Mouse (Mus musculus) macrophage (primary cell): ENCODE data around the gene Dkkl1. TPM values are rescaled to one million over a fixed set of nuclear protein-coding genes. Genes with fewer than 3 reads are reported as not detected.
"Not testable (repeated sequence)": the region's sequence is repeated elsewhere in the genome, so short reads cannot be mapped to it uniquely, and the experiment has no call there.

ENCODE experiments used
- H3K27ac ChIP-seq: fragments of 350-480 bp; formaldehyde crosslinking; 2 replicates; pipeline ENCODE4 v1.9.0; 2021
- H3K36me3 ChIP-seq: fragments of 350-480 bp; formaldehyde crosslinking; 2 replicates; pipeline ENCODE4 v1.9.0; 2021; ENCODE audit errors: inconsistent target
- H3K4me3 ChIP-seq: fragments of 350-480 bp; formaldehyde crosslinking; 2 replicates; pipeline ENCODE4 v1.9.0; 2021; ENCODE audit errors: inconsistent target
- H3K79me2 ChIP-seq: fragments of 350-480 bp; formaldehyde crosslinking; 2 replicates; pipeline ENCODE4 v1.9.0; 2021; ENCODE audit errors: inconsistent target
- WGBS: methylation state at CpG from one replicate; pipeline ENCODE4 v1.1.7; 2026; ENCODE audit warnings: inconsistent platforms; ENCODE audit not compliant: missing documents; 5-methylcytosine and 5-hydroxymethylcytosine counted together
- polyA plus RNA-seq: library from polyadenylated mRNA; stranded (reverse); fragments of 250-400 nt; gene quantifications from 3 replicates; pipeline ENCODE4 v1.2.4, GENCODE M21; 2018; ENCODE audit warnings: inconsistent platforms

Gene Dkkl1
- polyA plus RNA-seq, 1 experiment from 2014 or later = not detected

GRCm38 (mm10) chr7:45174567-45175280, 37.2 kb downstream of the Dkkl1 start:
- Histone ChIP-seq H3K79me2 (no peaks in the 10 kb centered on the region), H3K4me3 (no peak overlapping the region), H3K36me3 (no peaks in the 10 kb centered on the region), H3K27ac (no peak overlapping the region)
- 5% methylated on average over 29 of the region's 29 CpGs for WGBS

- not testable (repeated sequence) for H3K27ac ChIP-seq, H3K79me2 ChIP-seq, H3K36me3 ChIP-seq, H3K4me3 ChIP-seq
- WGBS = 40% methylated on average over 1 of the region's 1 CpGs
Observed at GRCm38 (mm10) chr7:45173772-45174171, 38.2 kb downstream of the Dkkl1 start.

GRCm38 (mm10) chr7:45172974-45173373, 39.0 kb downstream of the Dkkl1 start:
- H3K36me3 ChIP-seq = no peaks in the 10 kb centered on the region
- no peak overlapping the region for H3K4me3 ChIP-seq
- WGBS = 64% methylated on average over 7 of the region's 7 CpGs
- H3K27ac ChIP-seq = no peak overlapping the region
- H3K79me2 ChIP-seq = no peaks in the 10 kb centered on the region

GRCm38 (mm10) chr7:45169495-45169894, 42.5 kb downstream of the Dkkl1 start:
- Histone ChIP-seq H3K79me2 (no peaks in the 10 kb centered on the region), H3K36me3 (no peaks in the 10 kb centered on the region), H3K27ac (no peak overlapping the region), H3K4me3 (no peak overlapping the region)
- 87% methylated on average over 3 of the region's 3 CpGs for WGBS

- no peaks in the 10 kb centered on the region for H3K79me2 ChIP-seq
- H3K36me3 ChIP-seq = no peaks in the 10 kb centered on the region
- WGBS = 15% methylated on average over 21 of the region's 24 CpGs
- no peak overlapping the region for H3K4me3 ChIP-seq
- no peak overlapping the region for H3K27ac ChIP-seq
Observed at GRCm38 (mm10) chr7:45168656-45169055, 43.3 kb downstream of the Dkkl1 start.

GRCm38 (mm10) chr7:45167761-45168445, 44.0 kb downstream of the Dkkl1 start:
- WGBS = 13% methylated on average over 19 of the region's 19 CpGs
- H3K36me3 ChIP-seq = no peaks in the 10 kb centered on the region
- H3K27ac ChIP-seq = no peak overlapping the region
- no peak overlapping the region for H3K4me3 ChIP-seq
- H3K79me2 ChIP-seq = no peaks in the 10 kb centered on the region

GRCm38 (mm10) chr7:45166950-45167401, 45.0 kb downstream of the Dkkl1 start:
- H3K79me2 ChIP-seq = no peaks in the 10 kb centered on the region
- H3K36me3 ChIP-seq = no peaks in the 10 kb centered on the region
- no peak overlapping the region for H3K27ac ChIP-seq
- WGBS = 41% methylated on average over 6 of the region's 10 CpGs
- no peak overlapping the region for H3K4me3 ChIP-seq

GRCm38 (mm10) chr7:45165701-45166100, 46.2 kb downstream of the Dkkl1 start:
- Histone ChIP-seq H3K27ac (no peak overlapping the region), H3K36me3 (no peaks in the 10 kb centered on the region), H3K4me3 (no peak overlapping the region), H3K79me2 (no peaks in the 10 kb centered on the region)
- WGBS = 82% methylated on average over 11 of the region's 11 CpGs

- Histone ChIP-seq H3K36me3 (peaks cover 3% of the 10 kb centered on the region; the same call in 1 of the 2 replicates), H3K4me3 (no peak overlapping the region), H3K27ac (no peak overlapping the region), H3K79me2 (no peaks in the 10 kb centered on the region)
- 78% methylated on average over 5 of the region's 5 CpGs for WGBS
Observed at GRCm38 (mm10) chr7:45164833-45165232, 47.1 kb downstream of the Dkkl1 start.

- Histone ChIP-seq H3K27ac (no peak within 1 kb of the TSS), H3K36me3 (peaks cover 8% of the 10 kb centered on the region; the same call in 1 of the 2 replicates), H3K79me2 (no peaks in the 10 kb centered on the region), H3K4me3 (no peak within 1 kb of the TSS)
- 5% methylated on average over 38 of the region's 41 CpGs for WGBS
Observed at GRCm38 (mm10) chr7:45163735-45164490, 48.0 kb downstream of the Dkkl1 start, which contains the start of gene Slc17a7. Gene Slc17a7 (plus strand): TSS chr7:45163949.

- peaks cover 14% of the 10 kb centered on the region; the same call in 1 of the 2 replicates for H3K36me3 ChIP-seq
- WGBS = 68% methylated on average over 9 of the region's 9 CpGs
- H3K27ac ChIP-seq = no peak overlapping the region
- no peaks in the 10 kb centered on the region for H3K79me2 ChIP-seq
- no peak overlapping the region for H3K4me3 ChIP-seq
Observed at GRCm38 (mm10) chr7:45162996-45163615, 48.8 kb downstream of the Dkkl1 start.

GRCm38 (mm10) chr7:45162551-45162950, 49.4 kb downstream of the Dkkl1 start:
- Histone ChIP-seq H3K27ac (no peak overlapping the region), H3K79me2 (no peaks in the 10 kb centered on the region), H3K36me3 (peaks cover 16% of the 10 kb centered on the region; the same call in 1 of the 2 replicates), H3K4me3 (no peak overlapping the region)
- 30% methylated on average over 6 of the region's 6 CpGs for WGBS

- Histone ChIP-seq H3K4me3 (no peak overlapping the region), H3K36me3 (peaks cover 16% of the 10 kb centered on the region; the same call in 1 of the 2 replicates), H3K79me2 (no peaks in the 10 kb centered on the region), H3K27ac (no peak overlapping the region)
- WGBS = 5% methylated on average over 35 of the region's 35 CpGs
Observed at GRCm38 (mm10) chr7:45161612-45162473, 50.1 kb downstream of the Dkkl1 start.
